Mouse (Mus musculus): ENCODE data around the gene Fig4.
A peak's percentile ranks its signal among the peaks of the same experiment; 100 is the strongest.

Gene Fig4

GRCm38 (mm10) chr10:41302689-41303431 lies at the start of gene Fig4:
TSS of gene Fig4 (minus strand) at chr10:41303260.
- peak; percentile 73 to 74 for DNase-seq (ENCODE audit: low spot score in 2 of 2)

GRCm38 (mm10) chr10:41341346-41341745 lies 38.3 kb upstream of the Fig4 start:
- DNase-seq (ENCODE audit: low spot score in 2 of 2) = no peak

GRCm38 (mm10) chr10:41332533-41333043 lies 29.5 kb upstream of the Fig4 start:
- no peak for DNase-seq (ENCODE audit: low spot score in 2 of 2)

- DNase-seq (ENCODE audit: low spot score in 2 of 2) = no peak
Observed at GRCm38 (mm10) chr10:41315866-41316265, 12.8 kb upstream of the Fig4 start.

GRCm38 (mm10) chr10:41308205-41308604 lies 5.1 kb upstream of the Fig4 start:
- no peak for DNase-seq (ENCODE audit: low spot score in 2 of 2)

- no peak for DNase-seq (ENCODE audit: low spot score in 2 of 2)
Observed at GRCm38 (mm10) chr10:41304961-41305455, 1.9 kb upstream of the Fig4 start.

- DNase-seq (ENCODE audit: low spot score in 2 of 2) = peak; percentile 82 to 83
Observed at GRCm38 (mm10) chr10:41303639-41304444, 782 bp upstream of the Fig4 start, which contains the start of gene Ak9. TSS of gene Ak9 (plus strand) at chr10:41303980.

- no peak for DNase-seq (ENCODE audit: low spot score in 2 of 2)
Observed at GRCm38 (mm10) chr10:41300161-41300560, 2.9 kb downstream of the Fig4 start.

- no peak for DNase-seq (ENCODE audit: low spot score in 2 of 2)
Observed at GRCm38 (mm10) chr10:41295145-41295544, 7.9 kb downstream of the Fig4 start.

- no peak for DNase-seq (ENCODE audit: low spot score in 2 of 2)
Observed at GRCm38 (mm10) chr10:41294734-41295133, 8.3 kb downstream of the Fig4 start.

- DNase-seq (ENCODE audit: low spot score in 2 of 2) = no peak
Observed at GRCm38 (mm10) chr10:41293019-41293418, 10.0 kb downstream of the Fig4 start.

GRCm38 (mm10) chr10:41291021-41291420 lies 12.0 kb downstream of the Fig4 start:
- DNase-seq (ENCODE audit: low spot score in 2 of 2) = no peak

- peak; percentile 39 for DNase-seq (ENCODE audit: low spot score in 2 of 2)
Observed at GRCm38 (mm10) chr10:41288771-41289415, 14.2 kb downstream of the Fig4 start.

GRCm38 (mm10) chr10:41288074-41288473 lies 15.0 kb downstream of the Fig4 start:
- no peak for DNase-seq (ENCODE audit: low spot score in 2 of 2)

GRCm38 (mm10) chr10:41287618-41288017 lies 15.4 kb downstream of the Fig4 start:
- no peak for DNase-seq (ENCODE audit: low spot score in 2 of 2)

GRCm38 (mm10) chr10:41282086-41282485 lies 21.0 kb downstream of the Fig4 start:
- no peak for DNase-seq (ENCODE audit: low spot score in 2 of 2)

GRCm38 (mm10) chr10:41280796-41281195 lies 22.3 kb downstream of the Fig4 start:
- DNase-seq (ENCODE audit: low spot score in 2 of 2) = no peak

- no peak for DNase-seq (ENCODE audit: low spot score in 2 of 2)
Observed at GRCm38 (mm10) chr10:41280177-41280576, 22.9 kb downstream of the Fig4 start.

GRCm38 (mm10) chr10:41278808-41279207 lies 24.3 kb downstream of the Fig4 start:
- DNase-seq (ENCODE audit: low spot score in 2 of 2) = no peak

GRCm38 (mm10) chr10:41274871-41275270 lies 28.2 kb downstream of the Fig4 start:
- DNase-seq (ENCODE audit: low spot score in 2 of 2) = no peak

GRCm38 (mm10) chr10:41271860-41272259 lies 31.2 kb downstream of the Fig4 start:
- DNase-seq (ENCODE audit: low spot score in 2 of 2) = no peak

GRCm38 (mm10) chr10:41261889-41262288 lies 41.2 kb downstream of the Fig4 start:
- no peak for DNase-seq (ENCODE audit: low spot score in 2 of 2)
